Mouse (Mus musculus) midbrain, embryonic 16.5 days (tissue): ENCODE measurements around the gene Arhgap22. TPM values are rescaled to one million over a fixed set of nuclear protein-coding genes. Genes with fewer than 3 reads are reported as not detected.

Experiments used
- ATAC-seq: fragments of 200-750 bp; cut with Nextera tagmentation; 2 replicates; pipeline ENCODE4 v1.8.0; 2017; ENCODE audit warnings: moderate TSS enrichment
- H3K27ac ChIP-seq: fragments of 300-500 bp; sonication (generic); 2 replicates; pipeline ENCODE4 v1.5.1; 2014; ENCODE audit warnings: mild to moderate bottlenecking, low read length, mixed read lengths
- H3K27me3 ChIP-seq: fragments of 300-500 bp; sonication (generic); 2 replicates; pipeline ENCODE4 v1.6.1; 2014; ENCODE audit warnings: low read depth, low read length, mixed read lengths; ENCODE audit not compliant: control insufficient read depth, insufficient read depth
- H3K36me3 ChIP-seq: fragments of 300-500 bp; sonication (generic); 2 replicates; pipeline ENCODE4 v1.6.1; 2014; ENCODE audit warnings: mild to moderate bottlenecking, low read length, moderate library complexity, mixed read lengths; ENCODE audit not compliant: control insufficient read depth, insufficient read depth
- H3K4me1 ChIP-seq: fragments of 300-500 bp; sonication (generic); 2 replicates; pipeline ENCODE4 v1.6.1; 2014; ENCODE audit warnings: mild to moderate bottlenecking, low read length, mixed read lengths; ENCODE audit not compliant: control insufficient read depth, insufficient read depth
- H3K4me2 ChIP-seq: fragments of 300-500 bp; sonication (generic); 2 replicates; pipeline ENCODE4 v1.6.1; 2014; ENCODE audit warnings: mild to moderate bottlenecking, low read length, mixed read lengths
- H3K4me3 ChIP-seq: fragments of 300-500 bp; sonication (generic); 2 replicates; pipeline ENCODE4 v1.5.1; 2014; ENCODE audit warnings: low read depth, mild to moderate bottlenecking, low read length, moderate library complexity, mixed read lengths
- H3K9ac ChIP-seq: fragments of 300-500 bp; sonication (generic); 2 replicates; pipeline ENCODE4 v1.6.1; 2014; ENCODE audit warnings: low read depth, low read length, mixed read lengths
- H3K9me3 ChIP-seq: fragments of 300-500 bp; sonication (generic); replicated peaks from 2 replicates; pipeline ENCODE4 v1.6.1; 2014; ENCODE audit warnings: mild to moderate bottlenecking, low read length, mixed read lengths; ENCODE audit not compliant: control insufficient read depth, poor library complexity, severe bottlenecking
- WGBS: fragments of 180-500 bp; shearing (Covaris S2); extraction: QIAGEN DNeasy Blood & Tissue Kit; methylation state at CpG from one replicate; pipeline ENCODE4 v1.1.7; 2014; 5-methylcytosine and 5-hydroxymethylcytosine counted together
- polyA plus RNA-seq: library from polyadenylated mRNA; unstranded; fragments of >200 nt; fragmentation: Nextera tagmentation; extraction: Ambion mirVana; gene quantifications from 2 replicates; pipeline ENCODE4 v1.2.1, GENCODE M21; 2015

Arhgap22 gene
- polyA plus RNA-seq, 1 experiment from 2014 or later: 2.6 TPM

GRCm38 (mm10) chr14:33373271-33373670, 159.4 kb downstream of the Arhgap22 start:
- Histone ChIP-seq H3K9ac (no peak overlapping the region), H3K27ac (no peak overlapping the region), H3K27me3 (no peaks in the 10 kb centered on the region), H3K4me2 (no peak overlapping the region), H3K9me3 (no peaks in the 10 kb centered on the region), H3K36me3 (no peaks in the 10 kb centered on the region), H3K4me1 (no peaks in the 10 kb centered on the region), H3K4me3 (no peak overlapping the region)
- ATAC-seq: no peak
- WGBS: 76% methylated on average over 1 of the region's 1 CpGs

DNA sequence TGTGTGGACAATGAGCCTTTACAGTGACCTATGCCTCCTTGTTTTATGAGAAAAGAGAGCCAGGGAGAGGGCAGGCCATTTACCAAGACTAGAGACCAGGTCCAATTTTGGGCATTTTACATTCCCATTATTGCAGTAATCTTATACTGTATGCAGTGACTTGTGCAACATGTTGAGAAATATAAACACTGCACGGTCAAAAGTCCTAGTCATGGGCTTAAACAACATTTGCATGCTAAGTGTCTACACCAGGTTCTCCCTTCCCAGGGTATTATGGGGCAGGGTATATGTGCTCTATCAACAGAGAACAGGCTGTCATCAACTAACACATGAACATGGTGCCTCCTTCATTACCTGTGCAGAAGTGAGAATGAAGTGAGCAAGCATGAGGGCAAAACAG, 160.3 kb downstream of the Arhgap22 start:
- no peaks in the 10 kb centered on the region for H3K36me3 ChIP-seq
- no peaks in the 10 kb centered on the region for H3K9me3 ChIP-seq
- no peak for ATAC-seq
- no peak overlapping the region for H3K4me2 ChIP-seq
- H3K27me3 ChIP-seq: no peaks in the 10 kb centered on the region
- 83% methylated on average over 1 of the region's 1 CpGs for WGBS
- no peaks in the 10 kb centered on the region for H3K4me1 ChIP-seq
- H3K9ac ChIP-seq: no peak overlapping the region
- no peak overlapping the region for H3K27ac ChIP-seq
- no peak overlapping the region for H3K4me3 ChIP-seq

DNA sequence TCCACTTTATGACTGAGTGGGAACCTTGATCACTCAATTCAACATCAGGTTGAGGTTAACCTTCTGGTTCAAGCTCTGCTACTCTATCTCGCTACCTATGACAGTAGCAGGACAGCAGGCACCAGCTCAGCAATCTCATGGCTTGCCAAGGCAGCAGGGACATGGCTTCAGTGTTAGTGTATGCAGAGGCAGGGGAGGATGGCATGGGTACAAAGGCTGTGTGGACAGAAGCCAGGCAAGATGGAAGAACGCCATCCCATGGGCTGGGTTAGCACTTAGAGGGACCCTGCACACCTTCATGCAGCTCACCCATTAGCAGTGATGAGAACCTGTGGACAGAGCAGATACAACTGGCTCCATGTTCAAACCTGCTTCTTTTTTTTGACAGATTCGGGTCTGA, 163.4 kb downstream of the Arhgap22 start:
- H3K4me1 ChIP-seq: no peaks in the 10 kb centered on the region
- ATAC-seq: no peak

GRCm38 (mm10) chr14:33378723-33379122, 164.9 kb downstream of the Arhgap22 start:
- no peak for ATAC-seq
- no peak overlapping the region for H3K27ac ChIP-seq
- no peaks in the 10 kb centered on the region for H3K27me3 ChIP-seq
- peaks cover 6% of the 10 kb centered on the region; the same call in 1 of the 2 replicates for H3K36me3 ChIP-seq
- no peaks in the 10 kb centered on the region for H3K9me3 ChIP-seq
- WGBS: 44% methylated on average over 5 of the region's 5 CpGs
- H3K9ac ChIP-seq: no peak overlapping the region
- H3K4me3 ChIP-seq: no peak overlapping the region
- H3K4me2 ChIP-seq: no peak overlapping the region
- H3K4me1 ChIP-seq: no peaks in the 10 kb centered on the region

More for the DNA sequence above, 163.4 kb downstream of the Arhgap22 start:
- H3K27ac ChIP-seq: no peak overlapping the region
- H3K9me3 ChIP-seq: no peaks in the 10 kb centered on the region
- no peaks in the 10 kb centered on the region for H3K36me3 ChIP-seq
- 100% methylated on average over 3 of the region's 3 CpGs for WGBS
- no peaks in the 10 kb centered on the region for H3K27me3 ChIP-seq
- H3K9ac ChIP-seq: no peak overlapping the region
- no peak overlapping the region for H3K4me2 ChIP-seq
- H3K4me3 ChIP-seq: no peak overlapping the region

GRCm38 (mm10) chr14:33380830-33381457, 167.1 kb downstream of the Arhgap22 start:
- Histone ChIP-seq H3K27me3 (no peaks in the 10 kb centered on the region), H3K9me3 (no peaks in the 10 kb centered on the region), H3K4me1 (no peaks in the 10 kb centered on the region), H3K36me3 (peaks cover 9% of the 10 kb centered on the region), H3K27ac (no peak overlapping the region), H3K9ac (no peak overlapping the region), H3K4me2 (no peak overlapping the region), H3K4me3 (no peak overlapping the region)
- no peak for ATAC-seq
- 88% methylated on average over 6 of the region's 6 CpGs for WGBS

GRCm38 (mm10) chr14:33398065-33398860, 184.4 kb downstream of the Arhgap22 start:
- H3K27ac ChIP-seq: no peak overlapping the region
- no peaks in the 10 kb centered on the region for H3K9me3 ChIP-seq
- 91% methylated on average over 5 of the region's 5 CpGs for WGBS
- H3K4me2 ChIP-seq: no peak overlapping the region
- no peak overlapping the region for H3K9ac ChIP-seq
- H3K4me1 ChIP-seq: no peaks in the 10 kb centered on the region
- no peak for ATAC-seq
- peaks cover 4% of the 10 kb centered on the region; the same call in 1 of the 2 replicates for H3K36me3 ChIP-seq
- no peaks in the 10 kb centered on the region for H3K27me3 ChIP-seq
- H3K4me3 ChIP-seq: no peak overlapping the region

- H3K9me3 ChIP-seq: no peaks in the 10 kb centered on the region
- no peaks in the 10 kb centered on the region for H3K4me1 ChIP-seq
- no peak overlapping the region for H3K27ac ChIP-seq
- no peak overlapping the region for H3K4me3 ChIP-seq
- WGBS: 81% methylated on average over 3 of the region's 3 CpGs
- no peaks in the 10 kb centered on the region for H3K27me3 ChIP-seq
- peaks cover 4% of the 10 kb centered on the region; the same call in 1 of the 2 replicates for H3K36me3 ChIP-seq
- ATAC-seq: no peak
- no peak overlapping the region for H3K9ac ChIP-seq
- H3K4me2 ChIP-seq: no peak overlapping the region
Observed at GRCm38 (mm10) chr14:33400019-33400418, 186.2 kb downstream of the Arhgap22 start.

- no peaks in the 10 kb centered on the region for H3K27me3 ChIP-seq
- 98% methylated on average over 1 of the region's 1 CpGs for WGBS
Observed at GRCm38 (mm10) chr14:33402331-33402730, 188.5 kb downstream of the Arhgap22 start.

GRCm38 (mm10) chr14:33415746-33416145, 201.9 kb downstream of the Arhgap22 start:
- Histone ChIP-seq H3K4me1 (no peaks in the 10 kb centered on the region), H3K9me3 (no peaks in the 10 kb centered on the region), H3K27ac (no peak overlapping the region), H3K4me3 (no peak overlapping the region), H3K36me3 (no peaks in the 10 kb centered on the region), H3K9ac (no peak overlapping the region), H3K4me2 (no peak overlapping the region), H3K27me3 (no peaks in the 10 kb centered on the region)
- WGBS: 92% methylated on average over 1 of the region's 1 CpGs
- ATAC-seq: no peak

More at GRCm38 (mm10) chr14:33402331-33402730, 188.5 kb downstream of the Arhgap22 start:
- no peaks in the 10 kb centered on the region for H3K4me1 ChIP-seq
- H3K9ac ChIP-seq: no peak overlapping the region
- no peak overlapping the region for H3K27ac ChIP-seq
- peaks cover 6% of the 10 kb centered on the region; the same call in 1 of the 2 replicates for H3K36me3 ChIP-seq
- H3K4me2 ChIP-seq: no peak overlapping the region
- H3K4me3 ChIP-seq: no peak overlapping the region
- H3K9me3 ChIP-seq: no peaks in the 10 kb centered on the region
- ATAC-seq: no peak
